Mouse (Mus musculus) midbrain, embryonic 16.5 days (tissue): ENCODE results near the gene Lmbrd2. TPM values are rescaled to one million over a fixed set of nuclear protein-coding genes. Genes with fewer than 3 reads are reported as not detected.
"Not testable (repeated sequence)": the region's sequence is repeated elsewhere in the genome, so short reads cannot be mapped to it uniquely, and the experiment has no call there.

Source experiments
- ATAC-seq: fragments of 200-750 bp; cut with Nextera tagmentation; 2 replicates; pipeline ENCODE4 v1.8.0; 2017; ENCODE audit warnings: moderate TSS enrichment
- H3K27ac ChIP-seq: fragments of 300-500 bp; sonication (generic); 2 replicates; pipeline ENCODE4 v1.5.1; 2014; ENCODE audit warnings: mild to moderate bottlenecking, low read length, mixed read lengths
- H3K27me3 ChIP-seq: fragments of 300-500 bp; sonication (generic); 2 replicates; pipeline ENCODE4 v1.6.1; 2014; ENCODE audit warnings: low read depth, low read length, mixed read lengths; ENCODE audit not compliant: control insufficient read depth, insufficient read depth
- H3K36me3 ChIP-seq: fragments of 300-500 bp; sonication (generic); 2 replicates; pipeline ENCODE4 v1.6.1; 2014; ENCODE audit warnings: mild to moderate bottlenecking, low read length, moderate library complexity, mixed read lengths; ENCODE audit not compliant: control insufficient read depth, insufficient read depth
- H3K4me1 ChIP-seq: fragments of 300-500 bp; sonication (generic); 2 replicates; pipeline ENCODE4 v1.6.1; 2014; ENCODE audit warnings: mild to moderate bottlenecking, low read length, mixed read lengths; ENCODE audit not compliant: control insufficient read depth, insufficient read depth
- H3K4me2 ChIP-seq: fragments of 300-500 bp; sonication (generic); 2 replicates; pipeline ENCODE4 v1.6.1; 2014; ENCODE audit warnings: mild to moderate bottlenecking, low read length, mixed read lengths
- H3K4me3 ChIP-seq: fragments of 300-500 bp; sonication (generic); 2 replicates; pipeline ENCODE4 v1.5.1; 2014; ENCODE audit warnings: low read depth, mild to moderate bottlenecking, low read length, moderate library complexity, mixed read lengths
- H3K9ac ChIP-seq: fragments of 300-500 bp; sonication (generic); 2 replicates; pipeline ENCODE4 v1.6.1; 2014; ENCODE audit warnings: low read depth, low read length, mixed read lengths
- H3K9me3 ChIP-seq: fragments of 300-500 bp; sonication (generic); replicated peaks from 2 replicates; pipeline ENCODE4 v1.6.1; 2014; ENCODE audit warnings: mild to moderate bottlenecking, low read length, mixed read lengths; ENCODE audit not compliant: control insufficient read depth, poor library complexity, severe bottlenecking
- WGBS: fragments of 180-500 bp; shearing (Covaris S2); extraction: QIAGEN DNeasy Blood & Tissue Kit; methylation state at CpG from one replicate; pipeline ENCODE4 v1.1.7; 2014; 5-methylcytosine and 5-hydroxymethylcytosine counted together
- polyA plus RNA-seq: library from polyadenylated mRNA; unstranded; fragments of >200 nt; fragmentation: Nextera tagmentation; extraction: Ambion mirVana; gene quantifications from 2 replicates; pipeline ENCODE4 v1.2.1, GENCODE M21; 2015

Gene Lmbrd2
- polyA plus RNA-seq, 1 experiment from 2014 or later = 3.3 TPM

GRCm38 (mm10) chr15:9164125-9164524 lies 23.8 kb downstream of the Lmbrd2 start:
- no peak for ATAC-seq
- Histone ChIP-seq H3K36me3 (peaks cover 29% of the 10 kb centered on the region), H3K27me3 (no peaks in the 10 kb centered on the region), H3K27ac (no peak overlapping the region), H3K4me2 (no peak overlapping the region), H3K9me3 (no peaks in the 10 kb centered on the region), H3K4me1 (0 out of 2 replicates have a peak, but pooled peaks cover 3% of the 10 kb centered on the region), H3K9ac (no peak overlapping the region), H3K4me3 (no peak overlapping the region)
- WGBS = 24% methylated on average over 6 of the region's 6 CpGs

- H3K36me3 ChIP-seq = peaks cover 19% of the 10 kb centered on the region
- H3K27ac ChIP-seq = no peak overlapping the region
Observed at GRCm38 (mm10) chr15:9177038-9177437, 36.7 kb downstream of the Lmbrd2 start.

GRCm38 (mm10) chr15:9183995-9184394 lies 43.6 kb downstream of the Lmbrd2 start:
- no peaks in the 10 kb centered on the region for H3K27me3 ChIP-seq

More at GRCm38 (mm10) chr15:9177038-9177437, 36.7 kb downstream of the Lmbrd2 start:
- Histone ChIP-seq H3K4me1 (no peaks in the 10 kb centered on the region), H3K27me3 (no peaks in the 10 kb centered on the region), H3K4me3 (no peak overlapping the region), H3K9ac (no peak overlapping the region), H3K9me3 (no peaks in the 10 kb centered on the region), H3K4me2 (no peak overlapping the region)
- ATAC-seq = no peak
- WGBS = 90% methylated on average over 3 of the region's 3 CpGs

GRCm38 (mm10) chr15:9189796-9190195 lies 49.4 kb downstream of the Lmbrd2 start:
- Histone ChIP-seq H3K36me3 (peaks cover 23% of the 10 kb centered on the region), H3K4me2 (no peak overlapping the region), H3K27me3 (no peaks in the 10 kb centered on the region), H3K9ac (no peak overlapping the region), H3K9me3 (no peaks in the 10 kb centered on the region), H3K27ac (no peak overlapping the region), H3K4me1 (no peaks in the 10 kb centered on the region), H3K4me3 (no peak overlapping the region)
- WGBS = 98% methylated on average over 2 of the region's 2 CpGs
- ATAC-seq = no peak

More at GRCm38 (mm10) chr15:9183995-9184394, 43.6 kb downstream of the Lmbrd2 start:
- Histone ChIP-seq H3K4me1 (no peaks in the 10 kb centered on the region), H3K4me3 (no peak overlapping the region), H3K27ac (no peak overlapping the region), H3K9me3 (no peaks in the 10 kb centered on the region), H3K9ac (no peak overlapping the region), H3K36me3 (peaks cover 21% of the 10 kb centered on the region), H3K4me2 (no peak overlapping the region)
- ATAC-seq = no peak
- WGBS = 95% methylated on average over 5 of the region's 5 CpGs

GRCm38 (mm10) chr15:9192685-9193084 lies 52.3 kb downstream of the Lmbrd2 start:
- not testable (repeated sequence) for H3K4me3 ChIP-seq, H3K27me3 ChIP-seq, H3K27ac ChIP-seq, H3K9ac ChIP-seq, H3K4me2 ChIP-seq, H3K4me1 ChIP-seq, H3K9me3 ChIP-seq, ATAC-seq
- peaks cover 19% of the 10 kb centered on the region for H3K36me3 ChIP-seq

- H3K27me3 ChIP-seq = no peaks in the 10 kb centered on the region
- no peak overlapping the region for H3K4me2 ChIP-seq
- no peak overlapping the region for H3K27ac ChIP-seq
- 73% methylated on average over 6 of the region's 6 CpGs for whole genome bisulfite sequencing
- H3K9me3 ChIP-seq = no peaks in the 10 kb centered on the region
- no peak for ATAC-seq
- no peak overlapping the region for H3K9ac ChIP-seq
- H3K4me1 ChIP-seq = no peaks in the 10 kb centered on the region
- no peak overlapping the region for H3K4me3 ChIP-seq
- peaks cover 6% of the 10 kb centered on the region; the same call in 1 of the 2 replicates for H3K36me3 ChIP-seq
Observed at GRCm38 (mm10) chr15:9198421-9198820, 58.1 kb downstream of the Lmbrd2 start.

- no peaks in the 10 kb centered on the region for H3K4me1 ChIP-seq
- H3K4me3 ChIP-seq = no peak overlapping the region
- H3K9ac ChIP-seq = no peak overlapping the region
- no peaks in the 10 kb centered on the region for H3K9me3 ChIP-seq
- no peak overlapping the region for H3K27ac ChIP-seq
- H3K27me3 ChIP-seq = no peaks in the 10 kb centered on the region
- no peaks in the 10 kb centered on the region for H3K36me3 ChIP-seq
- H3K4me2 ChIP-seq = no peak overlapping the region
- no peak for ATAC-seq
Observed at GRCm38 (mm10) chr15:9211891-9212290, 71.5 kb downstream of the Lmbrd2 start.

- not testable (repeated sequence) for H3K9me3 ChIP-seq, H3K27ac ChIP-seq, H3K4me1 ChIP-seq, H3K4me2 ChIP-seq, H3K9ac ChIP-seq, H3K36me3 ChIP-seq, H3K4me3 ChIP-seq, ATAC-seq, H3K27me3 ChIP-seq
- 72% methylated on average over 3 of the region's 3 CpGs for WGBS
Observed at GRCm38 (mm10) chr15:9213026-9213425, 72.7 kb downstream of the Lmbrd2 start.

- not testable (repeated sequence) for H3K9me3 ChIP-seq, H3K4me2 ChIP-seq, H3K36me3 ChIP-seq, H3K27ac ChIP-seq, ATAC-seq, H3K27me3 ChIP-seq, H3K4me3 ChIP-seq, H3K9ac ChIP-seq, H3K4me1 ChIP-seq
- 93% methylated on average over 7 of the region's 7 CpGs for WGBS
Observed at GRCm38 (mm10) chr15:9213431-9213830, 73.1 kb downstream of the Lmbrd2 start.

- 91% methylated on average over 5 of the region's 5 CpGs for WGBS
- H3K4me2 ChIP-seq = no peak overlapping the region
- no peaks in the 10 kb centered on the region for H3K4me1 ChIP-seq
- no peak overlapping the region for H3K9ac ChIP-seq
- no peaks in the 10 kb centered on the region for H3K9me3 ChIP-seq
- H3K27me3 ChIP-seq = no peaks in the 10 kb centered on the region
- no peaks in the 10 kb centered on the region for H3K36me3 ChIP-seq
- ATAC-seq = no peak
- no peak overlapping the region for H3K27ac ChIP-seq
- H3K4me3 ChIP-seq = no peak overlapping the region
Observed at GRCm38 (mm10) chr15:9216446-9216845, 76.1 kb downstream of the Lmbrd2 start.
